Mouse (Mus musculus): Measurements from ENCODE around the gene Ms4a13. TPM values are rescaled to one million over a fixed set of nuclear protein-coding genes. Genes with fewer than 3 reads are reported as not detected.

Ms4a13 gene
- total RNA-seq, 2 experiments from 2014 or later = not detected

Other genes with a start within 250 kb of the Ms4a13 start
- gene Ccdc86, start 247.5 kb downstream of the Ms4a13 start, total RNA-seq (2021) = 1 to 10 TPM; 8.2 to 9.1 TPM
- gene Ms4a10, start 222.1 kb downstream of the Ms4a13 start, total RNA-seq (2021) = not detected
- gene Ms4a15, start 203.5 kb downstream of the Ms4a13 start, total RNA-seq (2021) = under 1 TPM in 1 of 2 experiments, not detected in 1; 0.39 TPM
- gene Ms4a18, start 178.7 kb downstream of the Ms4a13 start, total RNA-seq (2021) = not detected
- not detected for gene Ms4a8a, start 115.6 kb downstream of the Ms4a13 start, total RNA-seq (2021)
- not detected for gene 1700017D01Rik, start 65.9 kb downstream of the Ms4a13 start, total RNA-seq (2021)
- gene 1700025F22Rik, start 31.4 kb downstream of the Ms4a13 start, total RNA-seq (2021) = not detected
- not detected for gene Ms4a12, start 35.7 kb upstream of the Ms4a13 start, total RNA-seq (2021)
- gene Ms4a1, start 69.5 kb upstream of the Ms4a13 start, total RNA-seq (2021) = not detected
- gene Ms4a5, start 87.1 kb upstream of the Ms4a13 start, total RNA-seq (2021) = not detected
- under 1 TPM in 1 of 2 experiments, not detected in 1; 0.07 TPM for gene Ms4a14, start 117.7 kb upstream of the Ms4a13 start, total RNA-seq (2021)
- gene Ms4a7, start 139.4 kb upstream of the Ms4a13 start, total RNA-seq (2021) = 1 to 10 TPM in 1 of 2 experiments, under 1 TPM in 1; 0.47 to 1.2 TPM
- gene Ms4a4a, start 178.8 kb upstream of the Ms4a13 start, total RNA-seq (2021) = under 1 TPM; 0.94 to 1.00 TPM
- under 1 TPM in 1 of 2 experiments, not detected in 1; 0.23 TPM for gene Ms4a4c, start 208.0 kb upstream of the Ms4a13 start, total RNA-seq (2021)
- gene Ms4a4b, start 246.8 kb upstream of the Ms4a13 start, total RNA-seq (2021) = not detected